Mouse (Mus musculus) erythroblast, embryonic 14.5 days (primary cell): ENCODE measurements around the gene Mmp27.

ENCODE experiments used
- GATA1 ChIP-seq: IDR thresholded peaks from 2 replicates; pipeline ENCODE4 v1.6.1; 2012; ENCODE audit warnings: low read length, inconsistent platforms, mixed read lengths
- TAL1 ChIP-seq: IDR thresholded peaks from 3 replicates; pipeline ENCODE4 v1.6.1; 2012; ENCODE audit warnings: low read length, inconsistent platforms, mixed read lengths

DNA sequence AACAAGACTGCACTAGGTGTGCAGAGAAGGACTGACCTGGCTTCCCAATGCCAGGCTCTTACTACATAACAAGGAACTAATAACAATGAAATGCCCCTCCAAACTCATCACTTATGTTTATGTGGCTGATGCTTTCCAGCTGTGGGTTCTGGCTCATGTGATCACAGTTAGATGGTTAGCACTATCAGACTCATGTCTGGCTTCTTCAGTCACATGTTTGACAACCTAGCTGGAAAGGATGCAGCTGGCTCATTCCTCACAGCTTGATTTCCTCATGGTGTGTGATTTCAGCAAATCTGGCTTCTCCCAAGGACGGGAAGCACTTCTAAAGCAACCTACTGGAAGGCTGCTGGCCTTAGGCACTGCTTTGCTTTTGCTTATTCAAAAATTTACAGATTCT lies 25.7 kb upstream of the Mmp27 start:
- TF ChIP-seq GATA1 (no peak), TAL1 (no peak)
